Mouse (Mus musculus) heart, adult 2 months (tissue): Measurements from ENCODE around the gene Sec22a.

Source experiments
- CTCF ChIP-seq: fragments of 200-600 bp; IDR thresholded peaks from 2 replicates; pipeline ENCODE4 v1.8.1; 2022; ENCODE audit warnings: antibody characterized with exemption, mild to moderate bottlenecking, moderate library complexity
- EP300 ChIP-seq: fragments of 200-500 bp; IDR thresholded peaks from 2 replicates; pipeline ENCODE4 v1.6.1; 2011; ENCODE audit warnings: low read depth, low read length, control low read depth; ENCODE audit not compliant: insufficient read depth
- POLR2A ChIP-seq: fragments of 200-500 bp; IDR thresholded peaks from 2 replicates; pipeline ENCODE4 v1.6.1; 2011; ENCODE audit warnings: mild to moderate bottlenecking, low read depth, low read length, control low read depth; ENCODE audit not compliant: insufficient read depth

DNA sequence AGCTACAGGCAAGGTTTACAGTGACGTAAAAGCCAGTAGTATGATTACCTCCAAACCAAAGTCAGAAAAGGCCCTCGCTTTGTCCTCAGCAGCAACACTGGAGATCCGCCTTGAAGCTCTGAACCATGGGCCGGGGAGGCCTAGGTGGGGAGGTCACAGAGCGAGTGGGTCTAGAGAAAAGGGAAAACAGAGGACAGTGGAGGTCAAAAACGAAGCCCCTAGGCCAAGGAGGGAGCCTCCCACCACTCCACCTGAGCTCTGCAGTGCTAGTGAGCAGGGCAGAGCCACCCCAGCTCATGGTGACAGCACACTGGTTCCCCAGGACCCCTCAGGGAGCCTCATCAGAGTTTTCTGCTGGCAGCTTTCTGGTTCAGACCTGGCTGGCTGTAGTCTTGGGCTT lies 55.7 kb downstream of the Sec22a start:
- no peak for TF ChIP-seq POLR2A
- TF ChIP-seq CTCF, result no peak
- TF ChIP-seq EP300, result no peak
